Mouse (Mus musculus) heart, postnatal 0 days (tissue): ENCODE results near the gene Cdc27. TPM values are rescaled to one million over a fixed set of nuclear protein-coding genes. Genes with fewer than 3 reads are reported as not detected.

Experiments used
- ATAC-seq: fragments of 200-750 bp; cut with Nextera tagmentation; 2 replicates; pipeline ENCODE4 v1.8.0; 2017; ENCODE audit warnings: low read depth, moderate number of reproducible peaks, moderate library complexity; ENCODE audit not compliant: insufficient read depth
- DNase-seq: peaks from one replicate; pipeline ENCODE4 v3.0.0-alpha.2; 2016; ENCODE audit warnings: low spot score
- H3K27ac ChIP-seq: fragments of 300-500 bp; sonication (generic); 2 replicates; pipeline ENCODE4 v1.5.1; 2014; ENCODE audit warnings: low read depth, mild to moderate bottlenecking
- H3K27me3 ChIP-seq: fragments of 300-500 bp; sonication (generic); 2 replicates; pipeline ENCODE4 v1.6.1; 2014; ENCODE audit warnings: low read length, mixed read lengths; ENCODE audit not compliant: control insufficient read depth, insufficient read depth
- H3K36me3 ChIP-seq: fragments of 300-500 bp; sonication (generic); replicated peaks from 2 replicates; pipeline ENCODE4 v1.6.1; 2014; ENCODE audit warnings: low read length, mixed read lengths; ENCODE audit not compliant: control insufficient read depth, insufficient read depth
- H3K4me1 ChIP-seq: fragments of 300-500 bp; sonication (generic); 2 replicates; pipeline ENCODE4 v1.6.1; 2014; ENCODE audit warnings: antibody characterized with exemption; ENCODE audit not compliant: control insufficient read depth, insufficient read depth
- H3K4me2 ChIP-seq: fragments of 300-500 bp; sonication (generic); 2 replicates; pipeline ENCODE4 v1.6.1; 2014; ENCODE audit warnings: low read depth, mild to moderate bottlenecking, low read length, moderate library complexity
- H3K4me3 ChIP-seq: fragments of 300-500 bp; sonication (generic); 2 replicates; pipeline ENCODE4 v1.5.1; 2014; ENCODE audit warnings: low read depth, low read length
- H3K9ac ChIP-seq: fragments of 300-500 bp; sonication (generic); replicated peaks from 2 replicates; pipeline ENCODE4 v1.6.1; 2014; ENCODE audit warnings: low read depth, low read length, mixed read lengths
- H3K9me3 ChIP-seq: fragments of 300-500 bp; sonication (generic); replicated peaks from 2 replicates; pipeline ENCODE4 v1.6.1; 2016; ENCODE audit warnings: low read length; ENCODE audit not compliant: control insufficient read depth
- CTCF ChIP-seq: IDR thresholded peaks from 2 replicates; pipeline ENCODE4 v1.5.1; 2016; ENCODE audit warnings: antibody characterized with exemption, control low read depth, low read depth
- EP300 ChIP-seq: IDR thresholded peaks from 2 replicates; pipeline ENCODE4 v1.6.1; 2016; ENCODE audit warnings: antibody characterized with exemption, low read depth
- WGBS: fragments of 180-500 bp; shearing (Covaris S2); extraction: QIAGEN DNeasy Blood & Tissue Kit; methylation state at CpG from one replicate; pipeline ENCODE4 v1.1.7; 2014; 5-methylcytosine and 5-hydroxymethylcytosine counted together
- polyA plus RNA-seq: library from polyadenylated mRNA; unstranded; fragments of >200 nt; fragmentation: Nextera tagmentation; extraction: Ambion mirVana; gene quantifications from 2 replicates; pipeline ENCODE4 v1.2.1, GENCODE M21; 2015
- total RNA-seq: library from RNA; depleted of rRNA; stranded (reverse); fragments of >200 nt; gene quantifications from 2 replicates; pipeline ENCODE4 v1.2.3, GENCODE M21; 2014; ENCODE audit warnings: low replicate concordance

The Cdc27 gene
- total and polyA plus RNA-seq, 2 experiments from 2014 or later, result 16.6 to 20.5 TPM

- ATAC-seq, result no peak
- WGBS, result 40% methylated on average over 18 of the region's 18 CpGs
- peak; percentile 22 for DNase-seq
- H3K9ac ChIP-seq, result peak overlapping the region; percentile 54
- H3K27me3 ChIP-seq, result no peaks in the 10 kb centered on the region
- H3K4me3 ChIP-seq, result peak overlapping the region; percentile 32
- no peaks in the 10 kb centered on the region for H3K9me3 ChIP-seq
- H3K4me2 ChIP-seq, result peak overlapping the region; percentile 58
- peaks cover 28% of the 10 kb centered on the region for H3K4me1 ChIP-seq
- TF ChIP-seq EP300 (no peak), CTCF (no peak)
- peaks cover 6% of the 10 kb centered on the region for H3K36me3 ChIP-seq
- peak overlapping the region; percentile 38 for H3K27ac ChIP-seq
Measured at GRCm38 (mm10) chr11:104581446-104582307, 31.3 kb upstream of the Cdc27 start.

- Histone ChIP-seq H3K27me3 (no peaks in the 10 kb centered on the region), H3K4me3 (no peak overlapping the region), H3K36me3 (no peaks in the 10 kb centered on the region; the same call in 1 of the 2 replicates), H3K9me3 (no peaks in the 10 kb centered on the region), H3K27ac (no peak overlapping the region), H3K4me1 (peaks cover 31% of the 10 kb centered on the region), H3K4me2 (peak overlapping the region; percentile 1; the same call in 1 of the 2 replicates), H3K9ac (no peak overlapping the region)
- TF ChIP-seq EP300, result no peak
- DNase-seq (no peak), ATAC-seq (no peak)
- WGBS, result 74% methylated on average over 5 of the region's 5 CpGs
Measured at GRCm38 (mm10) chr11:104580606-104581005, 30.2 kb upstream of the Cdc27 start.

GRCm38 (mm10) chr11:104580091-104580490 is 29.7 kb upstream of the Cdc27 start:
- H3K27ac ChIP-seq, result no peak overlapping the region
- peaks cover 31% of the 10 kb centered on the region for H3K4me1 ChIP-seq
- H3K36me3 ChIP-seq, result no peaks in the 10 kb centered on the region; the same call in 1 of the 2 replicates
- TF ChIP-seq CTCF (no peak), EP300 (no peak)
- H3K4me3 ChIP-seq, result no peak overlapping the region
- ATAC-seq (peak; percentile 30; the same call in 1 of the 2 replicates), DNase-seq (peak; percentile 60)
- H3K27me3 ChIP-seq, result no peaks in the 10 kb centered on the region
- no peaks in the 10 kb centered on the region for H3K9me3 ChIP-seq
- WGBS, result 31% methylated on average over 6 of the region's 6 CpGs
- no peak overlapping the region for H3K9ac ChIP-seq
- H3K4me2 ChIP-seq, result peak overlapping the region; percentile 1; the same call in 1 of the 2 replicates

GRCm38 (mm10) chr11:104579575-104579974 is 29.2 kb upstream of the Cdc27 start:
- ATAC-seq, result no peak
- H3K27ac ChIP-seq, result no peak overlapping the region; the same call in 1 of the 2 replicates
- H3K4me2 ChIP-seq, result peak overlapping the region; percentile 40; the same call in 1 of the 2 replicates
- H3K27me3 ChIP-seq, result no peaks in the 10 kb centered on the region
- no peaks in the 10 kb centered on the region; the same call in 1 of the 2 replicates for H3K36me3 ChIP-seq
- TF ChIP-seq CTCF, result no peak
- no peak for TF ChIP-seq EP300
- no peak for DNase-seq
- H3K4me1 ChIP-seq, result peaks cover 31% of the 10 kb centered on the region
- WGBS, result 61% methylated on average over 8 of the region's 8 CpGs
- no peaks in the 10 kb centered on the region for H3K9me3 ChIP-seq
- H3K9ac ChIP-seq, result no peak overlapping the region
- H3K4me3 ChIP-seq, result 0 out of 2 replicates have a peak overlapping the region, but pooled peaks have one; percentile 27

- peak overlapping the region; percentile 27 for H3K4me3 ChIP-seq
- peak overlapping the region; percentile 77; the same call in 1 of the 2 replicates for H3K27ac ChIP-seq
- no peaks in the 10 kb centered on the region; the same call in 1 of the 2 replicates for H3K36me3 ChIP-seq
- H3K4me2 ChIP-seq, result peak overlapping the region; percentile 40
- ATAC-seq (no peak), DNase-seq (no peak)
- peaks cover 31% of the 10 kb centered on the region for H3K4me1 ChIP-seq
- H3K9me3 ChIP-seq, result no peaks in the 10 kb centered on the region
- no peaks in the 10 kb centered on the region for H3K27me3 ChIP-seq
- WGBS, result 39% methylated on average over 9 of the region's 9 CpGs
- H3K9ac ChIP-seq, result no peak overlapping the region
- no peak for TF ChIP-seq EP300
- TF ChIP-seq CTCF, result no peak
Measured at GRCm38 (mm10) chr11:104579084-104579483, 28.7 kb upstream of the Cdc27 start.
